ENCODE assay signal across 16 mouse cellular contexts in the genomic region with DNA sequence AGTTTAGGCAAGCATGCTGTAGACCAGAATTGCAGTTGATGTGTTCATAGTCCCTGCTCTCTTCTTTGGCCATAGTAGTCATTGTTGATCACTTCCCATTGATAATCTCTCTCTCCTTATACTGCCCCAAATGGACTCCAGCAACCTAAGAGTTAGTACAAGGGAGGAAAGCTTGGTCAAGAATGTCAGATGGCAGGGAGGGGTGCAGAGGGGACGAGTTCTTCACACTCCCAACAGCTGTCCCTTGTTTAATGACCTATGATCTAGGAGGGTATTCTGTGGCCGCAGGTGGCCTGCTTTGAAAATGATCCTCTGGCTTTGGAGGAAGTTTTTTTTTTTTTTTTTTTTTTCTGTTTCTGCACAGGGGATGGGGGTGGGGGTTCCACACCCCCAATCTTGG.
"Had no signal": no experiment of that assay in that cellular context is flagged by ENCODE, and none has a peak within 500 bp of the region (broad histone marks: within the 10 kb centered on the region; RNA-seq: fewer than 3 reads in every experiment).

No protein-coding gene starts in this region.

- H3K27ac ChIP-seq: lung, embryonic 15.5 days; macrophage; midbrain, embryonic 12.5 days; neural tube, embryonic 12.5 days; stomach, embryonic 15.5 days; stomach, postnatal 0 days had no signal

- H3K9me3 ChIP-seq: lung, embryonic 15.5 days; megakaryocyte, embryonic 14.5 days; midbrain, embryonic 12.5 days; neural tube, embryonic 12.5 days; stomach, embryonic 15.5 days had no signal

- H3K9ac ChIP-seq: lung, embryonic 15.5 days; midbrain, embryonic 12.5 days; neural tube, embryonic 12.5 days; stomach, embryonic 15.5 days had no signal

- DNase-seq: lung, adult 2 months; lung, postnatal 14 days; lung, postnatal 36 days; midbrain, embryonic 14.5 days; right cerebral cortex, postnatal 14 days; thymus, adult 2 months; thymus, postnatal 25 days; thymus, postnatal 4 days had no signal

- H3K4me2 ChIP-seq: lung, embryonic 15.5 days; midbrain, embryonic 12.5 days; neural tube, embryonic 12.5 days; stomach, embryonic 15.5 days had no signal

- H3K4me3 ChIP-seq: lung, embryonic 15.5 days; megakaryocyte, embryonic 14.5 days; midbrain, embryonic 12.5 days; neural tube, embryonic 12.5 days; stomach, embryonic 15.5 days had no signal

- ATAC-seq: lung, postnatal 0 days had no signal

- H3K36me3 ChIP-seq: lung, embryonic 15.5 days; midbrain, embryonic 12.5 days; neural tube, embryonic 12.5 days; stomach, embryonic 15.5 days had no signal

- H3K27me3 ChIP-seq: lung, embryonic 15.5 days; midbrain, embryonic 12.5 days; neural tube, embryonic 12.5 days; stomach, embryonic 15.5 days had no signal
